Mouse (Mus musculus): ENCODE measurements at regions not wholly inside any gene's neighbourhood (a gene's known extent, or its start where the extent isn't known, plus 50 kb on each side); places are given as distances from the start of the nearest gene placed in this dataset.

DNA sequence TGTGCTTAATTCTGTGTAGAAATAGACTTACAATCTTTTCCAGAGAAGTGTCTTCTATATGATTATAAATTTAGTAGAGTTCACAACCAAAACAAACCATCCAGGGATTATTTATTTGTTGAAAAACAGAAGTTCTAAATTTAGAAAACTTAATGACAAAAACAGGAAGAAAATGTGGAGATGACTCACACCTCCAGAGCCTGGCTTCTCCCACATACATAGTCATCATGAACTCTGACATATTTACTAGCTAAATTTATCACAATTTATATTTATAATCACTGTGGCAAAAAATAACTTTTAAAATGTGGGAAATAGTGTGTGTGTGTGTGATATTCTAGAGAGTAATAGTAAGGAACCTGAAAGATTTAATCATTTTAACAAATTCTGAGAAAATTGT is 337.2 kb upstream of the 4921530L21Rik start:
- TF ChIP-seq ZC3H11A (IDR thresholded peaks at IDR 0.05; ENCODE audit: borderline replicate concordance, low read depth, low read length) (no peak), ZNF384 (IDR thresholded peaks at IDR 0.05; ENCODE audit: low read depth, low read length) (no peak)

Data from ES-E14 (cell line).